Mouse (Mus musculus): ENCODE measurements around the gene Zmiz1. TPM values are rescaled to one million over a fixed set of nuclear protein-coding genes. Genes with fewer than 3 reads are reported as not detected.

Gene Zmiz1
- polyA plus RNA-seq, 1 experiment from 2014 or later, result 31.3 TPM

- H3K4me3 ChIP-seq (ENCODE audit: control insufficient read depth in 1 of 2, insufficient read depth in 1 of 2, low read depth in 1 of 2, low read length in 2 of 2), result no peak overlapping the region
- H3K4me1 ChIP-seq (ENCODE audit: control insufficient read depth in 2 of 2, insufficient read depth in 2 of 2, low read length in 2 of 2), result peaks cover 8 to 25% of the 10 kb centered on the region in 2 experiments
- no peaks in the 10 kb centered on the region for H3K9me3 ChIP-seq (ENCODE audit: control insufficient read depth, low read length)
- H3K9ac ChIP-seq (ENCODE audit: low read length), result no peak overlapping the region
- H3K4me2 ChIP-seq (ENCODE audit: low read length), result no peak overlapping the region
- WGBS, result 52% methylated on average over 11 of the region's 11 CpGs
- no peak for ATAC-seq (ENCODE audit: insufficient number of reproducible peaks, insufficient read depth, low FRiP score, low read depth)
- peaks cover 98% of the 10 kb centered on the region for H3K36me3 ChIP-seq (ENCODE audit: control insufficient read depth, insufficient read depth, low read length)
- H3K27me3 ChIP-seq (ENCODE audit: control insufficient read depth, insufficient read depth, low read length), result no peaks in the 10 kb centered on the region
- H3K27ac ChIP-seq (replicated peaks in 1 of 2; ENCODE audit: control insufficient read depth in 1 of 2, insufficient read depth in 1 of 2, low read depth in 2 of 2, low read length in 2 of 2), result no peak overlapping the region
Observed at GRCm38 (mm10) chr14:25660661-25661060, 201.7 kb downstream of the Zmiz1 start.

- H3K4me1 ChIP-seq (ENCODE audit: control insufficient read depth in 2 of 2, insufficient read depth in 2 of 2, low read length in 2 of 2), result peaks cover 8 to 26% of the 10 kb centered on the region in 2 experiments
- no peaks in the 10 kb centered on the region for H3K27me3 ChIP-seq (ENCODE audit: control insufficient read depth, insufficient read depth, low read length)
- peaks cover 97% of the 10 kb centered on the region for H3K36me3 ChIP-seq (ENCODE audit: control insufficient read depth, insufficient read depth, low read length)
- H3K9ac ChIP-seq (ENCODE audit: low read length), result no peak overlapping the region
- no peak overlapping the region for H3K4me3 ChIP-seq (ENCODE audit: control insufficient read depth in 1 of 2, insufficient read depth in 1 of 2, low read depth in 1 of 2, low read length in 2 of 2)
- H3K4me2 ChIP-seq (ENCODE audit: low read length), result no peak overlapping the region
- no peaks in the 10 kb centered on the region for H3K9me3 ChIP-seq (ENCODE audit: control insufficient read depth, low read length)
- no peak overlapping the region for H3K27ac ChIP-seq (replicated peaks in 1 of 2; ENCODE audit: control insufficient read depth in 1 of 2, insufficient read depth in 1 of 2, low read depth in 2 of 2, low read length in 2 of 2)
- 85% methylated on average over 17 of the region's 17 CpGs for WGBS
- no peak for ATAC-seq (ENCODE audit: insufficient number of reproducible peaks, insufficient read depth, low FRiP score, low read depth)
Observed at GRCm38 (mm10) chr14:25661185-25661920, 202.4 kb downstream of the Zmiz1 start.

GRCm38 (mm10) chr14:25663649-25664309 lies 204.8 kb downstream of the Zmiz1 start:
- H3K4me3 ChIP-seq (ENCODE audit: control insufficient read depth in 1 of 2, insufficient read depth in 1 of 2, low read depth in 1 of 2, low read length in 2 of 2), result no peak overlapping the region
- no peak for ATAC-seq (ENCODE audit: insufficient number of reproducible peaks, insufficient read depth, low FRiP score, low read depth)
- H3K9ac ChIP-seq (ENCODE audit: low read length), result 0 out of 2 replicates have a peak overlapping the region, but pooled peaks have one; percentile 41
- peaks cover 73% of the 10 kb centered on the region for H3K36me3 ChIP-seq (ENCODE audit: control insufficient read depth, insufficient read depth, low read length)
- no peaks in the 10 kb centered on the region for H3K27me3 ChIP-seq (ENCODE audit: control insufficient read depth, insufficient read depth, low read length)
- WGBS, result 78% methylated on average over 7 of the region's 7 CpGs
- no peak overlapping the region for H3K4me2 ChIP-seq (ENCODE audit: low read length)
- peaks cover 16 to 39% of the 10 kb centered on the region in 2 experiments for H3K4me1 ChIP-seq (ENCODE audit: control insufficient read depth in 2 of 2, insufficient read depth in 2 of 2, low read length in 2 of 2)
- H3K27ac ChIP-seq (replicated peaks in 1 of 2; ENCODE audit: control insufficient read depth in 1 of 2, insufficient read depth in 1 of 2, low read depth in 2 of 2, low read length in 2 of 2), result peak overlapping the region; percentile 26 to 54; a peak in 3 of 4 replicates
- H3K9me3 ChIP-seq (ENCODE audit: control insufficient read depth, low read length), result no peaks in the 10 kb centered on the region

- Histone ChIP-seq H3K4me3 (ENCODE audit: control insufficient read depth in 1 of 2, insufficient read depth in 1 of 2, low read depth in 1 of 2, low read length in 2 of 2) (no peak overlapping the region), H3K9ac (ENCODE audit: low read length) (0 out of 2 replicates have a peak overlapping the region, but pooled peaks have one; percentile 41), H3K27ac (replicated peaks in 1 of 2; ENCODE audit: control insufficient read depth in 1 of 2, insufficient read depth in 1 of 2, low read depth in 2 of 2, low read length in 2 of 2) (peak overlapping the region; percentile 26 to 54; a peak in 2 of 4 replicates), H3K4me2 (ENCODE audit: low read length) (no peak overlapping the region), H3K36me3 (ENCODE audit: control insufficient read depth, insufficient read depth, low read length) (peaks cover 68% of the 10 kb centered on the region), H3K27me3 (ENCODE audit: control insufficient read depth, insufficient read depth, low read length) (no peaks in the 10 kb centered on the region), H3K9me3 (ENCODE audit: control insufficient read depth, low read length) (no peaks in the 10 kb centered on the region), H3K4me1 (ENCODE audit: control insufficient read depth in 2 of 2, insufficient read depth in 2 of 2, low read length in 2 of 2) (peaks cover 16 to 39% of the 10 kb centered on the region in 2 experiments)
- no peak for ATAC-seq (ENCODE audit: insufficient number of reproducible peaks, insufficient read depth, low FRiP score, low read depth)
- 63% methylated on average over 7 of the region's 7 CpGs for whole genome bisulfite sequencing
Observed at GRCm38 (mm10) chr14:25664310-25664695, 205.3 kb downstream of the Zmiz1 start.

- Histone ChIP-seq H3K4me3 (ENCODE audit: control insufficient read depth in 1 of 2, insufficient read depth in 1 of 2, low read depth in 1 of 2, low read length in 2 of 2) (no peak overlapping the region), H3K9ac (ENCODE audit: low read length) (peak overlapping the region; percentile 14; the same call in 1 of the 2 replicates), H3K27me3 (ENCODE audit: control insufficient read depth, insufficient read depth, low read length) (no peaks in the 10 kb centered on the region), H3K27ac (replicated peaks in 1 of 2; ENCODE audit: control insufficient read depth in 1 of 2, insufficient read depth in 1 of 2, low read depth in 2 of 2, low read length in 2 of 2) (peak overlapping the region; percentile 54 to 79), H3K4me2 (ENCODE audit: low read length) (0 out of 2 replicates have a peak overlapping the region, but pooled peaks have one; percentile 2), H3K36me3 (ENCODE audit: control insufficient read depth, insufficient read depth, low read length) (peaks cover 57% of the 10 kb centered on the region), H3K4me1 (ENCODE audit: control insufficient read depth in 2 of 2, insufficient read depth in 2 of 2, low read length in 2 of 2) (peaks cover 16 to 39% of the 10 kb centered on the region in 2 experiments), H3K9me3 (ENCODE audit: control insufficient read depth, low read length) (no peaks in the 10 kb centered on the region)
- ATAC-seq (ENCODE audit: insufficient number of reproducible peaks, insufficient read depth, low FRiP score, low read depth), result no peak
- WGBS, result 62% methylated on average over 19 of the region's 19 CpGs
Observed at GRCm38 (mm10) chr14:25665314-25665970, 206.5 kb downstream of the Zmiz1 start.

GRCm38 (mm10) chr14:25666668-25667376 lies 207.8 kb downstream of the Zmiz1 start:
- peak; percentile 77 for ATAC-seq (ENCODE audit: insufficient number of reproducible peaks, insufficient read depth, low FRiP score, low read depth)
- H3K4me1 ChIP-seq (ENCODE audit: control insufficient read depth in 2 of 2, insufficient read depth in 2 of 2, low read length in 2 of 2), result peaks cover 16 to 39% of the 10 kb centered on the region in 2 experiments
- no peaks in the 10 kb centered on the region for H3K27me3 ChIP-seq (ENCODE audit: control insufficient read depth, insufficient read depth, low read length)
- H3K9me3 ChIP-seq (ENCODE audit: control insufficient read depth, low read length), result no peaks in the 10 kb centered on the region
- H3K4me3 ChIP-seq (ENCODE audit: control insufficient read depth in 1 of 2, insufficient read depth in 1 of 2, low read depth in 1 of 2, low read length in 2 of 2), result no peak overlapping the region
- H3K9ac ChIP-seq (ENCODE audit: low read length), result no peak overlapping the region
- 29% methylated on average over 2 of the region's 2 CpGs for WGBS
- H3K27ac ChIP-seq (replicated peaks in 1 of 2; ENCODE audit: control insufficient read depth in 1 of 2, insufficient read depth in 1 of 2, low read depth in 2 of 2, low read length in 2 of 2), result peak overlapping the region; percentile 85 to 86
- H3K36me3 ChIP-seq (ENCODE audit: control insufficient read depth, insufficient read depth, low read length), result peaks cover 43% of the 10 kb centered on the region
- no peak overlapping the region for H3K4me2 ChIP-seq (ENCODE audit: low read length)

- H3K9ac ChIP-seq (ENCODE audit: low read length), result 0 out of 2 replicates have a peak overlapping the region, but pooled peaks have one; percentile 13
- peaks cover 35% of the 10 kb centered on the region for H3K36me3 ChIP-seq (ENCODE audit: control insufficient read depth, insufficient read depth, low read length)
- ATAC-seq (ENCODE audit: insufficient number of reproducible peaks, insufficient read depth, low FRiP score, low read depth), result no peak
- no peak overlapping the region for H3K4me2 ChIP-seq (ENCODE audit: low read length)
- peaks cover 16 to 39% of the 10 kb centered on the region in 2 experiments for H3K4me1 ChIP-seq (ENCODE audit: control insufficient read depth in 2 of 2, insufficient read depth in 2 of 2, low read length in 2 of 2)
- no peaks in the 10 kb centered on the region for H3K9me3 ChIP-seq (ENCODE audit: control insufficient read depth, low read length)
- H3K4me3 ChIP-seq (ENCODE audit: control insufficient read depth in 1 of 2, insufficient read depth in 1 of 2, low read depth in 1 of 2, low read length in 2 of 2), result no peak overlapping the region
- peak overlapping the region; percentile 85 to 86 for H3K27ac ChIP-seq (replicated peaks in 1 of 2; ENCODE audit: control insufficient read depth in 1 of 2, insufficient read depth in 1 of 2, low read depth in 2 of 2, low read length in 2 of 2)
- H3K27me3 ChIP-seq (ENCODE audit: control insufficient read depth, insufficient read depth, low read length), result no peaks in the 10 kb centered on the region
- 31% methylated on average over 3 of the region's 3 CpGs for WGBS
Observed at GRCm38 (mm10) chr14:25667587-25667986, 208.6 kb downstream of the Zmiz1 start.
